Mouse (Mus musculus): Measurements from ENCODE around the gene Rasl10a. TPM values are rescaled to one million over a fixed set of nuclear protein-coding genes. Genes with fewer than 3 reads are reported as not detected.
"Not testable (repeated sequence)": the region's sequence is repeated elsewhere in the genome, so short reads cannot be mapped to it uniquely, and the experiment has no call there.

The Rasl10a gene
- polyA plus RNA-seq, 1 experiment from 2014 or later, result 0.23 TPM

GRCm38 (mm10) chr11:5063561-5064281 lies 5.8 kb downstream of the Rasl10a start:
- Histone ChIP-seq H3K27ac (ENCODE audit: low read depth, low read length) (no peak overlapping the region), H3K36me3 (ENCODE audit: control insufficient read depth, insufficient read depth, low read length) (peaks cover 5% of the 10 kb centered on the region), H3K27me3 (ENCODE audit: control insufficient read depth, insufficient read depth, low read length) (peaks cover 59% of the 10 kb centered on the region), H3K9ac (ENCODE audit: low read length) (peak overlapping the region; percentile 12; the same call in 1 of the 2 replicates), H3K9me3 (ENCODE audit: control insufficient read depth, low read length) (no peaks in the 10 kb centered on the region), H3K4me3 (ENCODE audit: low read depth, low read length) (peak overlapping the region; percentile 55; the same call in 1 of the 2 replicates), H3K4me2 (ENCODE audit: low read depth, low read length, severe bottlenecking) (peak overlapping the region; percentile 82), H3K4me1 (replicated peaks; ENCODE audit: control insufficient read depth, insufficient read depth, low read length) (peaks cover 28% of the 10 kb centered on the region)
- ATAC-seq (replicated peaks; ENCODE audit: low FRiP score), result no peak
- 60% methylated on average over 30 of the region's 31 CpGs for WGBS
- peak; percentile 64 for DNase-seq (ENCODE audit: low spot score)

DNA sequence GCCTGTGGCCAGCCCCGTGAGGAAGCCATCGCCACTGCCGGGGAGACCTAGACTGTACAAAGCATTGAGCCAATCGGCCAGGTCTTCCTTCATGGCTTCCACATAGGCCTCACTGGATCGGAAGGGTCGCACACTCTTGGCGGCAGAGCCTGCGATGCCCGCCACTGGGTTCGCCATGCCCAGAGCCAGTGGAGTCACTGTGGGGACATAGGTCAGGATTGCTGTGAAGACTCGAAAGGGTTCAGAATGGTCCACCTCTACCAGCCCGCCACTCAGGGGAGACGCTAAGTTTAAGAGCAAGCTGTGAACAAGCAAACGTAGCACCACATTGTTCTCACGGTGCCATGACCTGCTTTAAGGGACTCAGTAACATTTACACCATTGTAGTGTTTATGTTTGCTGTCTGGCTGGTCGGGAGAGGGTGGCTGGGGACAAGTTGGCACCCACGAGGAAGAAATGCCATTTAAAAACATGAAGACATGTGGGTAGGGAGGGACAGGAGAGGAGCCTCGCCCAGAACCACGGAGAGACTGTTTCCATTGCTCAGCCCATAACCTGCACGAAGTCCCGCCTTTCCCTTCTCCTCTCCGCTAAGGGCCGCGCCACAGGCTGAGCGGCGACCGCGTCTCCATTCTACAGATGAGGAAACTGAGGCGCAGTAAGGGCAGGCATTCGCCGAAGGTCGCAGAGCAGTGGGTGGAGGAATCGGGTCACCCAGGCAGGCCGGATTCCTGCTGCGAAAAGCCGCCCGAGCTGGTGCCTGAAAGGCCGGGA lies 6.5 kb downstream of the Rasl10a start:
- Histone ChIP-seq H3K4me3 (ENCODE audit: low read depth, low read length) (peak overlapping the region; percentile 55), H3K4me2 (ENCODE audit: low read depth, low read length, severe bottlenecking) (peak overlapping the region; percentile 82), H3K36me3 (ENCODE audit: control insufficient read depth, insufficient read depth, low read length) (peaks cover 12% of the 10 kb centered on the region), H3K4me1 (replicated peaks; ENCODE audit: control insufficient read depth, insufficient read depth, low read length) (peaks cover 28% of the 10 kb centered on the region), H3K9ac (ENCODE audit: low read length) (peak overlapping the region; percentile 51), H3K9me3 (ENCODE audit: control insufficient read depth, low read length) (no peaks in the 10 kb centered on the region), H3K27me3 (ENCODE audit: control insufficient read depth, insufficient read depth, low read length) (peaks cover 51% of the 10 kb centered on the region), H3K27ac (ENCODE audit: low read depth, low read length) (no peak overlapping the region)
- DNase-seq (ENCODE audit: low spot score) (peak; percentile 50), ATAC-seq (replicated peaks; ENCODE audit: low FRiP score) (no peak)
- WGBS, result 16% methylated on average over 38 of the region's 38 CpGs

DNA sequence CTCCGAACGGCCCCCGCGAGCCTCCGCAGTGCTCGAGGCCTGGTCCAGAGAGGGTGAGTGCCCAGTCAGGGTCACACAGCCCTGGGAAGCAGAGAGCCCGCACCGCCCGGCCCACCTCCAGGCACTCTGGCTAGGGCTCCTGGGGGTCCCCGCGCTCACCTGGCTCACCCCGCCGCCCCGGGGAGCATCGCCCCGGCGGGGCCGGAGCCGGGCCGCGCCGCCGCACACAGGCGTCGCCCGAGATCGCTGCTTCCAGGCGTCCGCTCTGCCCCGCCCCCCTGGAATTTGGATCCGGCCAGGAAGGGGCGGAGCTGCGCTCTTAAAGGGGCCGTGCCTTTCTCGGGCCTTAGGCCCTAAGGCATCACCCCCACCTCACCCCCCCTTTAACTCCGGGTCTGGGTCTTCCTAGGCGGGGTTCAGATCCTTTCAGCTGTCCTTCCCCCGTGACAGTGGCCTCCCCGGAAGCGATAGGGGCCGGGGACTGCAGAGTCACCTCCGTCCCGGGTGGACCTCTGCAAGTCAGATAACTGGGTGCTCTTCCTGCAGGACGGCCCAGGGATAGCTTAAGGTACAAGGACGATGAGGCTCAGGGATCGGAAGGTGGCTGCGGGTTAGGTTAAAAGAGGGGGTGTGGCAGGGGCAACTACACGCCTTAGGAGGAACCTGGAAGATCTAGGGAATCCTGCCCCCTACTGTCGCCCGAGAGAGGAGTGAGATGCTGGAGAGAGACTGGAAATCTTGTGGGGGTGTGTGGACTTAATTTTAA lies 7.3 kb downstream of the Rasl10a start, which contains the start of gene Gas2l1:
Gene Gas2l1 (minus strand): TSS at position 272 of the 766 bp plus-strand sequence.
- Histone ChIP-seq H3K4me2 (ENCODE audit: low read depth, low read length, severe bottlenecking) (peak within 1 kb of the TSS; percentile 82), H3K9ac (ENCODE audit: low read length) (peak within 1 kb of the TSS; percentile 51), H3K36me3 (ENCODE audit: control insufficient read depth, insufficient read depth, low read length) (peaks cover 13% of the 10 kb centered on the region), H3K4me1 (replicated peaks; ENCODE audit: control insufficient read depth, insufficient read depth, low read length) (peaks cover 26% of the 10 kb centered on the region), H3K4me3 (ENCODE audit: low read depth, low read length) (peak within 1 kb of the TSS; percentile 55), H3K27me3 (ENCODE audit: control insufficient read depth, insufficient read depth, low read length) (peaks cover 43% of the 10 kb centered on the region), H3K27ac (ENCODE audit: low read depth, low read length) (0 out of 2 replicates have a peak within 1 kb of the TSS, but pooled peaks have one; percentile 4), H3K9me3 (ENCODE audit: control insufficient read depth, low read length) (no peaks in the 10 kb centered on the region)
- ATAC-seq (replicated peaks; ENCODE audit: low FRiP score) (peak; percentile 83), DNase-seq (ENCODE audit: low spot score) (peak; percentile 93)
- under 1% methylated on average over 48 of the region's 50 CpGs for WGBS

- Histone ChIP-seq H3K9ac (ENCODE audit: low read length) (no peak overlapping the region), H3K4me1 (replicated peaks; ENCODE audit: control insufficient read depth, insufficient read depth, low read length) (peaks cover 14% of the 10 kb centered on the region), H3K4me2 (ENCODE audit: low read depth, low read length, severe bottlenecking) (no peak overlapping the region), H3K27ac (ENCODE audit: low read depth, low read length) (no peak overlapping the region), H3K27me3 (ENCODE audit: control insufficient read depth, insufficient read depth, low read length) (peaks cover 26% of the 10 kb centered on the region), H3K9me3 (ENCODE audit: control insufficient read depth, low read length) (no peaks in the 10 kb centered on the region), H3K36me3 (ENCODE audit: control insufficient read depth, insufficient read depth, low read length) (peaks cover 27% of the 10 kb centered on the region), H3K4me3 (ENCODE audit: low read depth, low read length) (no peak overlapping the region)
- no peak for ATAC-seq (replicated peaks; ENCODE audit: low FRiP score)
- no peak for DNase-seq (ENCODE audit: low spot score)
Observed at GRCm38 (mm10) chr11:5067063-5067462, 9.1 kb downstream of the Rasl10a start.

GRCm38 (mm10) chr11:5068126-5068971 lies 10.4 kb downstream of the Rasl10a start:
- DNase-seq (ENCODE audit: low spot score), result no peak
- Histone ChIP-seq H3K36me3 (ENCODE audit: control insufficient read depth, insufficient read depth, low read length) (peaks cover 40% of the 10 kb centered on the region), H3K9ac (ENCODE audit: low read length) (no peak overlapping the region), H3K27ac (ENCODE audit: low read depth, low read length) (no peak overlapping the region), H3K27me3 (ENCODE audit: control insufficient read depth, insufficient read depth, low read length) (peaks cover 14% of the 10 kb centered on the region), H3K4me1 (replicated peaks; ENCODE audit: control insufficient read depth, insufficient read depth, low read length) (peaks cover 7% of the 10 kb centered on the region; the same call in 1 of the 2 replicates), H3K4me3 (ENCODE audit: low read depth, low read length) (no peak overlapping the region), H3K9me3 (ENCODE audit: control insufficient read depth, low read length) (no peaks in the 10 kb centered on the region), H3K4me2 (ENCODE audit: low read depth, low read length, severe bottlenecking) (no peak overlapping the region)
- ATAC-seq (replicated peaks; ENCODE audit: low FRiP score), result no peak
- WGBS, result 83% methylated on average over 9 of the region's 9 CpGs

DNA sequence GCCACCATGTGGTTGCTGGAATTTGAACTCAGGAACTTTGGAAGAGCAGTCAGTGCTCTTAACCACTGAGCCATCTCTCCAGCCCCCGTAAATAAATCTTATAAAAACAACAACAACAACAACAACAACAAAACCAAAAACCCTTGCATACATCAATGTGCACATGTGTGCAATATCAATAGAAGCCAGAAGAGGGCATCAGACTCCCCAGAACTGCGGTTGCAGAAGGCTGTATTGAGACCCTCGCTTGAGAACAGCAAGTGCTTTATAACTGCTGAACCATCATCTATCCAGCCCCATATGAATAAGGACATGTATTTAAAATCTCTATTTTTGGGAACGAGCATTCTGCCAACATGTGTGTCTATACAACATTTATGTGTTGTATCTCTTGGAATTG lies 17.0 kb downstream of the Rasl10a start:
- H3K27me3 ChIP-seq (ENCODE audit: control insufficient read depth, insufficient read depth, low read length), result no peaks in the 10 kb centered on the region
- DNase-seq (ENCODE audit: low spot score), result peak; percentile 55
- H3K4me1 ChIP-seq (replicated peaks; ENCODE audit: control insufficient read depth, insufficient read depth, low read length), result no peaks in the 10 kb centered on the region
- H3K4me3 ChIP-seq (ENCODE audit: low read depth, low read length), result no peak overlapping the region
- H3K9me3 ChIP-seq (ENCODE audit: control insufficient read depth, low read length), result no peaks in the 10 kb centered on the region
- no peak overlapping the region for H3K4me2 ChIP-seq (ENCODE audit: low read depth, low read length, severe bottlenecking)
- peaks cover 29% of the 10 kb centered on the region for H3K36me3 ChIP-seq (ENCODE audit: control insufficient read depth, insufficient read depth, low read length)
- 75% methylated on average over 4 of the region's 4 CpGs for WGBS
- H3K9ac ChIP-seq (ENCODE audit: low read length), result no peak overlapping the region
- H3K27ac ChIP-seq (ENCODE audit: low read depth, low read length), result no peak overlapping the region
- ATAC-seq (replicated peaks; ENCODE audit: low FRiP score), result no peak

- ATAC-seq (replicated peaks; ENCODE audit: low FRiP score), result no peak
Observed at GRCm38 (mm10) chr11:5075760-5076159, 17.8 kb downstream of the Rasl10a start.

GRCm38 (mm10) chr11:5076843-5077242 lies 18.9 kb downstream of the Rasl10a start:
- 89% methylated on average over 3 of the region's 5 CpGs for WGBS
- ATAC-seq (replicated peaks; ENCODE audit: low FRiP score); DNase-seq (ENCODE audit: low spot score); H3K27me3 ChIP-seq (ENCODE audit: control insufficient read depth, insufficient read depth, low read length); H3K9me3 ChIP-seq (ENCODE audit: control insufficient read depth, low read length); H3K4me3 ChIP-seq (ENCODE audit: low read depth, low read length); H3K27ac ChIP-seq (ENCODE audit: low read depth, low read length); H3K4me2 ChIP-seq (ENCODE audit: low read depth, low read length, severe bottlenecking); H3K9ac ChIP-seq (ENCODE audit: low read length); H3K4me1 ChIP-seq (replicated peaks; ENCODE audit: control insufficient read depth, insufficient read depth, low read length): not testable (repeated sequence)
- peaks cover 19% of the 10 kb centered on the region for H3K36me3 ChIP-seq (ENCODE audit: control insufficient read depth, insufficient read depth, low read length)

More at GRCm38 (mm10) chr11:5075760-5076159, 17.8 kb downstream of the Rasl10a start:
- no peak for DNase-seq (ENCODE audit: low spot score)
- no peak overlapping the region for H3K4me2 ChIP-seq (ENCODE audit: low read depth, low read length, severe bottlenecking)
- H3K4me3 ChIP-seq (ENCODE audit: low read depth, low read length), result no peak overlapping the region
- no peak overlapping the region for H3K9ac ChIP-seq (ENCODE audit: low read length)
- H3K36me3 ChIP-seq (ENCODE audit: control insufficient read depth, insufficient read depth, low read length), result peaks cover 26% of the 10 kb centered on the region
- no peaks in the 10 kb centered on the region for H3K4me1 ChIP-seq (replicated peaks; ENCODE audit: control insufficient read depth, insufficient read depth, low read length)
- no peaks in the 10 kb centered on the region for H3K27me3 ChIP-seq (ENCODE audit: control insufficient read depth, insufficient read depth, low read length)
- no peak overlapping the region for H3K27ac ChIP-seq (ENCODE audit: low read depth, low read length)
- H3K9me3 ChIP-seq (ENCODE audit: control insufficient read depth, low read length), result no peaks in the 10 kb centered on the region
